Mouse (Mus musculus) hindbrain, embryonic 11.5 days (tissue): Measurements from ENCODE around the gene Tmem121b. TPM values are rescaled to one million over a fixed set of nuclear protein-coding genes. Genes with fewer than 3 reads are reported as not detected.

Source experiments
- ATAC-seq: fragments of 200-750 bp; cut with Nextera tagmentation; 2 replicates; pipeline ENCODE4 v1.8.0; 2017; ENCODE audit warnings: mild to moderate bottlenecking, moderate TSS enrichment, moderate library complexity; ENCODE audit not compliant: low FRiP score
- DNase-seq: peaks from one replicate; pipeline ENCODE4 v3.0.0-alpha.2; 2015; ENCODE audit warnings: low spot score
- H3K27ac ChIP-seq: fragments of 300-500 bp; sonication (generic); 2 replicates; pipeline ENCODE4 v1.5.1; 2014; ENCODE audit warnings: mild to moderate bottlenecking, low read depth, low read length
- H3K27me3 ChIP-seq: fragments of 300-500 bp; sonication (generic); 2 replicates; pipeline ENCODE4 v1.6.1; 2014; ENCODE audit warnings: mild to moderate bottlenecking, low read length, moderate library complexity, mixed read lengths; ENCODE audit not compliant: control insufficient read depth, insufficient read depth
- H3K36me3 ChIP-seq: fragments of 300-500 bp; sonication (generic); 2 replicates; pipeline ENCODE4 v1.6.1; 2014; ENCODE audit warnings: mild to moderate bottlenecking, low read length, moderate library complexity, mixed read lengths; ENCODE audit not compliant: control insufficient read depth, insufficient read depth
- H3K4me1 ChIP-seq: fragments of 300-500 bp; sonication (generic); replicated peaks from 2 replicates; pipeline ENCODE4 v1.6.1; 2014; ENCODE audit warnings: low read length, mixed read lengths; ENCODE audit not compliant: control insufficient read depth, insufficient read depth
- H3K4me2 ChIP-seq: fragments of 300-500 bp; sonication (generic); replicated peaks from 2 replicates; pipeline ENCODE4 v1.6.1; 2014; ENCODE audit warnings: mild to moderate bottlenecking, low read depth, low read length
- H3K4me3 ChIP-seq: fragments of 300-500 bp; sonication (generic); 2 replicates; pipeline ENCODE4 v1.5.1; 2014; ENCODE audit warnings: low read depth, low read length
- H3K9ac ChIP-seq: fragments of 300-500 bp; sonication (generic); 2 replicates; pipeline ENCODE4 v1.6.1; 2014; ENCODE audit warnings: low read depth, low read length
- H3K9me3 ChIP-seq: fragments of 300-500 bp; sonication (generic); 2 replicates; pipeline ENCODE4 v1.6.1; 2016; ENCODE audit warnings: low read length; ENCODE audit not compliant: control insufficient read depth
- WGBS: fragments of 180-500 bp; shearing (Covaris S2); extraction: QIAGEN DNeasy Blood & Tissue Kit; methylation state at CpG from one replicate; pipeline ENCODE4 v1.1.7; 2014; 5-methylcytosine and 5-hydroxymethylcytosine counted together
- polyA plus RNA-seq: library from polyadenylated mRNA; unstranded; fragments of >200 nt; fragmentation: Nextera tagmentation; extraction: Ambion mirVana; gene quantifications from 2 replicates; pipeline ENCODE4 v1.2.1, GENCODE M21; 2014

The Tmem121b gene
- polyA plus RNA-seq, 1 experiment from 2014 or later, result 1.8 TPM

DNA sequence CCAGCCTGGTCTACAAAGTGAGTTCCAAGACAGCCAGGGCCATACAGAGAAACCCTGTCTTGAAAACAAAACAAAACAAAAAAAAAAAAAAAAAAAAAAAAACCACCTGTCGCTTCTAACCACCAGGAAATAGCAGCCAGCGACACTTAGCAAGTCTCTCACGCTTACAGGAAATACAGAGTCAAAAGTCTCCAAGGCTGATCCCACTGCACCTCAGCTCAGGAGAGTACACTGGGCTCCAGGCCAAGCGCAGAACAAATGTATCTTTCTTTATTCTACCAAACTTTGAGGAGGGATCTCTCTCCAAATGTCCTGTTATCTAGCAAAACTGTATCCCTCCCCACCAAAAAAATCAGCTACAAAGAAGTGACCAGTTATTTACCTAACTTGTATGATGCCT, 35.5 kb upstream of the Tmem121b start:
- no peak overlapping the region for H3K9ac ChIP-seq
- no peak overlapping the region for H3K4me2 ChIP-seq
- no peaks in the 10 kb centered on the region; the same call in 1 of the 2 replicates for H3K36me3 ChIP-seq
- H3K4me3 ChIP-seq, result no peak overlapping the region
- no peaks in the 10 kb centered on the region for H3K4me1 ChIP-seq
- no peak overlapping the region for H3K27ac ChIP-seq
- no peaks in the 10 kb centered on the region for H3K9me3 ChIP-seq
- DNase-seq (no peak), ATAC-seq (no peak)
- H3K27me3 ChIP-seq, result no peaks in the 10 kb centered on the region
- 79% methylated on average over 4 of the region's 4 CpGs for WGBS

DNA sequence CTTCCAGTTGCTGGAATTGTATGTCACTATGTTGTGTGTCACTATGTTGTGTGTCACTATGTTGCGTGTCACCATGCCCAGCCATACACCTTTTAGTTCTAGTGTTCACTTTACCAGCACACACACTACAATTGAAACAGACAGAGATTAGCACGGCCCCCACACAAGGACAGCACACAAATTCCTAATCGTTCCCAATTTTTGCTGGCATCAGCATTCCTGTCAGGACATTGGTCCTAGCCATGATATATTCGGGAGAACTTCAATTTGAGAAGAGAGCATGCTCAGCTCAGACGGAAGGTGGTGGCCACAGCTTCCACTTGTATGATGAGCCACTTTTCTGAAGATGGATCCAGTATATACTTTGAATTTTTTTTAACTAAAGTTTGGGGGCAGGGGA, 31.2 kb upstream of the Tmem121b start:
- 93% methylated on average over 5 of the region's 5 CpGs for WGBS
- no peak overlapping the region for H3K27ac ChIP-seq
- DNase-seq (no peak), ATAC-seq (no peak)
- no peaks in the 10 kb centered on the region; the same call in 1 of the 2 replicates for H3K36me3 ChIP-seq
- no peaks in the 10 kb centered on the region for H3K9me3 ChIP-seq
- no peaks in the 10 kb centered on the region for H3K27me3 ChIP-seq
- no peak overlapping the region for H3K9ac ChIP-seq
- no peaks in the 10 kb centered on the region for H3K4me1 ChIP-seq
- no peak overlapping the region for H3K4me2 ChIP-seq
- no peak overlapping the region for H3K4me3 ChIP-seq

DNA sequence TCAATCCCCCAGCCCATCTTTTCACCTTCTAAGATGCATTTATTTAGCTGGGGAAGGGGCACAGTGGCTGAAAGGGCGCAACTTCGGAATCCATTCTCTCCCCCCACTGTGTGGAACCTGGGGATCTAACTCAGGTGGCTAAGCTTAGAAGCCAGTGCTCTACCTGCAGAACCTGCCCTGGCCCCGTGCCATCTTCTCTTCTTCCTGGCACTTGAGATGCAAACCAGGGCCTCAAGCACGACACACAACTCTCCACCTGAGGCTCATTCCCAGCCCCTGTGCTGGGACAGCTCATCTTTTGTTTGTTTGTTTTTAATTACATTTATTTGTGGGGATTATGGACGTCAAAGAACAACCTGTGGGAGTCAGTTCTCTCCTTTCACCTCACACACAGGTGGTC, 26.0 kb upstream of the Tmem121b start:
- 82% methylated on average over 5 of the region's 5 CpGs for WGBS
- no peak for DNase-seq

DNA sequence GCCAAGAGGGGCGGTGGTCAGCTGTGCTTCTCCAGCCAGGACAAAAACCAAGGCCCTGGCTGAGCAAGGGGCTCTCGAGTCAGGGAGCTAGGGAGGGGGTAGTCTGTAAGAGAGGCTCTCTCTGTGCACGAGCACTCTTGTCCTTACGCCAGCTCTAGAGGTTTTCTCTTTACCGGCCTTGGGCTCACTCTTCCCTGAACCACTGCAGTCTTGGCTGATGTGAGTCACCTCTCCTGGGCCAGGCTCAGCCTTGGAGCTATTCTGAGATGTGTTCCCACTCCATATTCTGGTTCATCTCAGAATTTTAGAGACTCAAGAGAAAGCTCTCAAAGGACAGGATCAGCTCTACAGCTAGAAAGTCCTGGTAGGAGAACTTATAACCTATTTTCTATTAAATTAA, 23.7 kb upstream of the Tmem121b start:
- WGBS, result 85% methylated on average over 5 of the region's 5 CpGs
- no peak for DNase-seq

More for the DNA sequence above, 26.0 kb upstream of the Tmem121b start:
- Histone ChIP-seq H3K4me1 (no peaks in the 10 kb centered on the region), H3K4me3 (no peak overlapping the region), H3K4me2 (no peak overlapping the region), H3K36me3 (no peaks in the 10 kb centered on the region; the same call in 1 of the 2 replicates), H3K27me3 (no peaks in the 10 kb centered on the region), H3K27ac (no peak overlapping the region), H3K9ac (no peak overlapping the region), H3K9me3 (no peaks in the 10 kb centered on the region)
- no peak for ATAC-seq

DNA sequence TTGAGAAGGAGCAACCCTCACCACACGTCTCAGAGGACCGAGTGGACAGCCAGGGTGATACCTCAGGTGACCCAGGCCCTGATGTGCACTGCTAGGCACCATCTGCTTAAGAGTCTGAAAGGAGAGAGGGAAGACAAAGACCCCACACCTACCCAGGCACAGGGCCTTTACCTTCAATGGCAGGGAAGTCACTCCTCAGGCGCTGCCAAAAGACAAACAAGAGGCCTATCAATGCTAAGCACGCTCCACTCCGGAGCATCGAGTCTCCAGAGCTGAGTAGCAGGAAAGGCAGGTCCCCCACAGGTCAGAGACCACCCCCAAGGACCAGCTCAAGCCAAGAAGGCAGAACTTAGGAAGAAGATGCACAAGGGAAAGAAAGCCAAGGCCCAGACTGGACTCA, 23.3 kb upstream of the Tmem121b start:
- Histone ChIP-seq H3K9ac (no peak overlapping the region), H3K4me3 (no peak overlapping the region), H3K27ac (no peak overlapping the region), H3K9me3 (no peaks in the 10 kb centered on the region), H3K36me3 (no peaks in the 10 kb centered on the region), H3K4me1 (no peaks in the 10 kb centered on the region), H3K4me2 (no peak overlapping the region), H3K27me3 (no peaks in the 10 kb centered on the region)
- DNase-seq (no peak), ATAC-seq (no peak)
- 90% methylated on average over 6 of the region's 6 CpGs for WGBS

More for the DNA sequence above, 23.7 kb upstream of the Tmem121b start:
- Histone ChIP-seq H3K36me3 (no peaks in the 10 kb centered on the region), H3K9me3 (no peaks in the 10 kb centered on the region), H3K4me2 (no peak overlapping the region), H3K27me3 (no peaks in the 10 kb centered on the region), H3K4me3 (no peak overlapping the region), H3K4me1 (no peaks in the 10 kb centered on the region), H3K27ac (no peak overlapping the region), H3K9ac (no peak overlapping the region)
- ATAC-seq, result no peak

DNA sequence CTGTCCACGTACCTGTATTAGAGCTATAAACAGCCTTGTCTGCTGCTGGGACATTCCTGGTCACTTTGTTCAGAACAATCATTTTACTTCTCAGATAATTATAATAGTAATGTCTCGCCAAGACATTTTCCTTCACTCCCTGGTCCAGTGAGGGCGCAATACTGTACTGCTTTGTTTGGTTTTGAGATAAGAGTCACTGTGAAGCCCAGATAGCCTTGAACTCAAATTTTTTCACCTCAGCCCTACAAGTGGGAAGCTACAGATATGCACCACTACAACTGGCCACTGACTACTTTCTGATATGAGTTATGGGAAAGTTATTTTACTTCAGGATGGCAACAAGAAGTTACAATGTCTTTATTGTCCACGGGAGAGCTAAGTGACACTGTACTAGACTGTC, 22.8 kb upstream of the Tmem121b start:
- H3K4me1 ChIP-seq, result no peaks in the 10 kb centered on the region
- H3K27me3 ChIP-seq, result no peaks in the 10 kb centered on the region
- no peaks in the 10 kb centered on the region for H3K36me3 ChIP-seq
- no peak overlapping the region for H3K4me2 ChIP-seq
- H3K4me3 ChIP-seq, result no peak overlapping the region
- H3K9ac ChIP-seq, result no peak overlapping the region
- no peak for ATAC-seq
- no peak for DNase-seq
- 92% methylated on average over 4 of the region's 4 CpGs for WGBS
- H3K27ac ChIP-seq, result no peak overlapping the region
- no peaks in the 10 kb centered on the region for H3K9me3 ChIP-seq

DNA sequence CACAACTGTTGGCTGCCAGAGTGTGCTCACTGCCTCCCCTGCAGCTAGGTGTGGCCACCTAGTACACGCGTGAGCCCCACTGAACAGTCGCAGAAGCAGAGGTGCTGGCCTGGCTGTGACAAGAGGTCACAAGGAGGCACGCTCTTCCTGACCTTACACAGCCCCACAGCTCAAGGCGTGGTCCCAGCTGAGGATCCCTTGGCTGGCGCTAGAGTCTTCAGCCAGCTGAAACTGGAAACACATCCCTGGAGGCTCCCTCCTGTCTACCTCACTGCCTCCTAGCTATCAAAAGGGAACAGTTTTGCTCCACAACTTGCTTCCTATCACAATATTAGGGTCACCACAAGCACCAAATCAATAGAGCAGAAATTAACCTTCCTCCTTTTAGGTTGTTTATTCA, 17.6 kb upstream of the Tmem121b start:
- H3K9me3 ChIP-seq, result no peaks in the 10 kb centered on the region
- 82% methylated on average over 6 of the region's 6 CpGs for WGBS
- no peak overlapping the region for H3K4me2 ChIP-seq
- H3K27ac ChIP-seq, result no peak overlapping the region
- no peak for DNase-seq
- H3K4me3 ChIP-seq, result no peak overlapping the region
- no peaks in the 10 kb centered on the region for H3K27me3 ChIP-seq
- H3K4me1 ChIP-seq, result no peaks in the 10 kb centered on the region
- 0 out of 2 replicates have a peak, but pooled peaks cover 2% of the 10 kb centered on the region for H3K36me3 ChIP-seq
- H3K9ac ChIP-seq, result no peak overlapping the region
- no peak for ATAC-seq

DNA sequence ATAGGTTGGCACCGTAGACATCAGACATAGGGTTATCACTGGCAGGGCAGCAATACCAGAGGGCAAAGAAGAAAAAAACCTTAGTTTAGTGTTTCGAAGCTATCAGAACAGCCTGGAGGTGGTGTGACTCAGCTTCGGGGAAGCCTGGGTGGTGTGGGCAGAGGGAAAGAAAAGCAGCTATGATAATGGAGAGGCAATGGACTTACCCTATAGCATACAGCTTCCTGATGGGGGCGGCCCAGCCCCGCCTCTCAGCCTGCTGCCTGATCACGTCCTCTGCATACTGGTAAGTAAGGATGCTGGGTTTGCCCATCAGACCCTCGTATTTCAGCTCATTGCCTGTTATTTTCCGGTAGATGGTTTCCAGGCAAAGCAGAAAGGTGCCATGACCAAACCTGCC, 16.8 kb upstream of the Tmem121b start:
- no peak for ATAC-seq
- H3K4me2 ChIP-seq, result no peak overlapping the region
- WGBS, result 87% methylated on average over 8 of the region's 8 CpGs
- H3K27me3 ChIP-seq, result no peaks in the 10 kb centered on the region
- no peaks in the 10 kb centered on the region for H3K4me1 ChIP-seq
- H3K9me3 ChIP-seq, result no peaks in the 10 kb centered on the region
- no peak for DNase-seq
- no peak overlapping the region for H3K9ac ChIP-seq
- no peak overlapping the region for H3K4me3 ChIP-seq
- 0 out of 2 replicates have a peak, but pooled peaks cover 2% of the 10 kb centered on the region for H3K36me3 ChIP-seq
- no peak overlapping the region for H3K27ac ChIP-seq

DNA sequence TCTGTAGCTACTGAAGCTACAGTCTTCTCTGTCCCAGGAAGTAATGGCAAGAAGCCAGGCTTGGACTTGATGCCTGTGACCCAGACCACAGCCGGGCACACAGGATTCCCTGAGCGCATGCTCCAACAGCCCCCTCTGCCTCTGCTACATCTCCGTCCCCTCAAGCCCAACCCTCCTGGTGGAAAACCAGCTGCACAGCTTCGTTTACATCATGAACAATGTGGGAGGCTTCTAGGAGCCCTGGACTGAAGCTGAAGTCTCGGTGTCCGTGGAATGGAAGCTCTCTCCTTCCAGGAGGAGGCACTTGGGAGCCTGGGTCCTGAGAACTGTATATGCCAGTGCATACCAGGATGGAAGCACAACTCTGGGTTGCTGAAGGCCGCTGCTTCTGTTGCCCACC, 16.4 kb upstream of the Tmem121b start:
- WGBS, result 88% methylated on average over 7 of the region's 7 CpGs
- DNase-seq (no peak), ATAC-seq (no peak)
- no peak overlapping the region for H3K27ac ChIP-seq
- H3K27me3 ChIP-seq, result no peaks in the 10 kb centered on the region
- 0 out of 2 replicates have a peak, but pooled peaks cover 2% of the 10 kb centered on the region for H3K36me3 ChIP-seq
- no peak overlapping the region for H3K4me3 ChIP-seq
- no peak overlapping the region for H3K4me2 ChIP-seq
- H3K9ac ChIP-seq, result no peak overlapping the region
- no peaks in the 10 kb centered on the region for H3K4me1 ChIP-seq
- H3K9me3 ChIP-seq, result no peaks in the 10 kb centered on the region
